Mouse (Mus musculus): ENCODE results near the gene Rgs1. TPM values are rescaled to one million over a fixed set of nuclear protein-coding genes. Genes with fewer than 3 reads are reported as not detected.

Gene Rgs1
- total and polyA plus RNA-seq, 2 experiments from 2014 or later = not detected

DNA sequence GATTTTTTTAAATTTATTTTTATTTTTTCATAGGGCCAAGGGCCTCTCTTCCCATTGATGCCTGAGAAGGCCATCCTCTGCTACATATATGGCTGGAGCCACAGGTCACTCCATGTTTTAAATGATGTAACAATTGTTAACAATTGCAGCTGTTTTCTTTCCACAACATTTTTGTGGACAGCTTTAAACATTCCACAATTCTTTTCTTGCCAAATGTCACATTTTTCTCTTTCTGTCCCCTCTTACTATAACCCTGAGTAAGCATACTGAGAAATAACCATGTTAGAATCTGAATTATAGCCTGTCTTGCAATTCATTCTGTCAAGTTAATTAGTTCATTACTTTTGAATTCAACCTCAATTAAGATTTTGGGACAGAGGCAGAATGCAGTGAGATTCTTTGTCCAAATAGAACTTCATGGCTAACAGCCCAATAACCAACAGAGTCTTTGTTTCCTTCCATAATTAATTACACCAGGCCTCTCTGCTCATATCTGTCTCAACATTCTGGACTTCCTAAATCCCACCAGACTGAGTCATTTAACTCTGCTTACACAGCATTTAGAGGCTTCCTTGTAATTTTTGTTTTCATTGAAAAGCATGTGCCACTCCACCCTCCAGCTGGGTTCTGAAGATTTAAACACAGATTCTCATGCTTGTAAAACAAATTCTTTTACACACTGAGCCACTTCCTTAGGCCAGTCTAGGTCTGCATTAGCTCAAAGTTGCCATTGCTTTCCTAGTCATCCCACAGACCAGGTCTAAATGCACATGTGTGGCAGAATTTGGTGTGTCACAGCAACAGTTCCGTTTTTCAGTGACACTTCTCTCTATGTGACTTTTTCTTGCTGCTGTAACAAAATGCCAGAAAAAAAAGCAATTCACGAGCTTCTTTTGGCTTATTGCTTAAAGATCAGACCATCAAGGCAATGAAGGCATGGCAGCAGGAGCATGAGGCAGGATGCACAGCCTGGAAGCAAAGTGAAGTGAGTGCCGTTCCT lies 18.7 kb upstream of the Rgs1 start:
- Histone ChIP-seq H3K36me3 (ENCODE audit: insufficient read depth, low read length) (no peaks in the 10 kb centered on the region), H3K4me3 (ENCODE audit: low read depth, low read length) (no peak overlapping the region), H3K4me2 (ENCODE audit: low read depth, low read length, poor library complexity, severe bottlenecking) (no peak overlapping the region), H3K4me1 (ENCODE audit: insufficient read depth, low read length) (no peaks in the 10 kb centered on the region), H3K9ac (replicated peaks; ENCODE audit: low read length, poor library complexity, severe bottlenecking) (no peak overlapping the region), H3K9me3 (ENCODE audit: low read length) (no peaks in the 10 kb centered on the region), H3K27me3 (ENCODE audit: insufficient read depth, low read length) (no peaks in the 10 kb centered on the region), H3K27ac (ENCODE audit: low read depth, low read length) (no peak overlapping the region)
- WGBS = 72% methylated on average over 3 of the region's 3 CpGs
- peak; percentile 30 for DNase-seq (ENCODE audit: low spot score)
- ATAC-seq (ENCODE audit: low FRiP score) = no peak
- TF ChIP-seq CTCF (IDR thresholded peaks at IDR 0.05) = no peak

DNA sequence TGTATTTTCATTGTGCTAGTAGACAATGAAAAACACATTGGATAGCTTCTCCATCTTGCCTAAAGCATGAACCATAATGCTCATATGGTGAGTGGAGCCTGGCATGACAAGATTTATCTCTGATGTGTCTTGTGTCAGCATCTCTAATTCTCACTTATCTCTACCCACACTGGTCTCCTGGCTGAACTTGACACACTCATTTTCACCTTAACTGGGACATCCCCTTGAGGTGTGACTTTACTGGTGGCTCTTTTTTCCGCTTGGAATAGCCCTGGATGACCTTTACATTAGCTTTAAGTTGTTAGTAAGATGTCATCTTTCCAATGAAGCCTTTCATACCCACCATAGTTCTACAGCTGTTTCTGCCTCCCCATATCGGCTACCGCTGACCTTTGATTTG lies 15.0 kb upstream of the Rgs1 start:
- Histone ChIP-seq H3K4me1 (ENCODE audit: insufficient read depth, low read length) (no peaks in the 10 kb centered on the region), H3K4me2 (ENCODE audit: low read depth, low read length, poor library complexity, severe bottlenecking) (no peak overlapping the region), H3K9me3 (ENCODE audit: low read length) (no peaks in the 10 kb centered on the region), H3K4me3 (ENCODE audit: low read depth, low read length) (no peak overlapping the region), H3K27ac (ENCODE audit: low read depth, low read length) (no peak overlapping the region), H3K27me3 (ENCODE audit: insufficient read depth, low read length) (no peaks in the 10 kb centered on the region), H3K9ac (replicated peaks; ENCODE audit: low read length, poor library complexity, severe bottlenecking) (no peak overlapping the region), H3K36me3 (ENCODE audit: insufficient read depth, low read length) (no peaks in the 10 kb centered on the region)
- DNase-seq (ENCODE audit: low spot score) (no peak), ATAC-seq (ENCODE audit: low FRiP score) (no peak)
- TF ChIP-seq CTCF (IDR thresholded peaks at IDR 0.05) = no peak
- 87% methylated on average over 3 of the region's 3 CpGs for WGBS

DNA sequence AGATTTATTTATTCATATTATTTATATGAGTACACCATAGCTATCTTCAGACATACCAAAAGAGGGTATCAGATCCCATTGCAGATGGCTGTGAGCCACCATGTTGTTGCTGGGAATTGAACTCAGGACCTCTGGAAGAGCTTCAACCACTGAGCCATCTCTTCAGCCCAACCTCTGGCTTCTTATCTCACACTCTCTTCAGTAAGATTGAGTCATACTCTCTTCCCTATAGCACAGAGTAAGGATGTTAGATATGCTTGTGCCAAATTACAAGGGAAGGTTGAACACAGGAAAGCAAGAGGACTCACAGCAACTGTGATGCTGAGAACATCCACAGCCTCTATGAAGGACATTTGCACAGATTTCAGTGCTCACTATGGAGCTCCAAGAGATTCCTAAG lies 13.0 kb upstream of the Rgs1 start:
- no peaks in the 10 kb centered on the region for H3K36me3 ChIP-seq (ENCODE audit: insufficient read depth, low read length)
- H3K27ac ChIP-seq (ENCODE audit: low read depth, low read length) = no peak overlapping the region
- DNase-seq (ENCODE audit: low spot score) (no peak), ATAC-seq (ENCODE audit: low FRiP score) (no peak)
- H3K4me1 ChIP-seq (ENCODE audit: insufficient read depth, low read length) = no peaks in the 10 kb centered on the region
- H3K9me3 ChIP-seq (ENCODE audit: low read length) = no peaks in the 10 kb centered on the region
- no peak overlapping the region for H3K4me3 ChIP-seq (ENCODE audit: low read depth, low read length)
- no peak overlapping the region for H3K4me2 ChIP-seq (ENCODE audit: low read depth, low read length, poor library complexity, severe bottlenecking)
- no peak for TF ChIP-seq CTCF (IDR thresholded peaks at IDR 0.05)
- H3K9ac ChIP-seq (replicated peaks; ENCODE audit: low read length, poor library complexity, severe bottlenecking) = no peak overlapping the region
- no peaks in the 10 kb centered on the region for H3K27me3 ChIP-seq (ENCODE audit: insufficient read depth, low read length)

DNA sequence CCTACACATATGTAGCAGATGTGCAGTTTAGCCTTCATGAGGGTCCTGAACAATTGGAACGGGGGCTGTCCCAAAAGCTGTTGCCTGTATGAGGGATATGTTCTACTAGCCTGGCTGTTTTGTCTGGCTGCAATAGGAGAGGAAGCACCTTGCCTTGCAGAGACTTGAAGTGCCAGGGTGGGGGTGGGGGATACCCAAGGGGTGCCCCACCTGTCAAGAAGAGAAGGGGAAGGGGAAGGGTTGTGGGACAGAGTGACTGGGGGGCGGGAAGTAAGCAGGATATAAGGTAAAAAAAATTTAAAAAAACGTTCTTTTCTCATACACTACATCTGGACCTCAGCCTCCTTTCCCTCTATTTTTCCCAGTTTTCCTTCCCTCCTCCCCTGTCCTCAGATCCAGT lies 9.7 kb upstream of the Rgs1 start:
- no peak for DNase-seq (ENCODE audit: low spot score)
- no peak overlapping the region for H3K9ac ChIP-seq (replicated peaks; ENCODE audit: low read length, poor library complexity, severe bottlenecking)
- no peaks in the 10 kb centered on the region for H3K36me3 ChIP-seq (ENCODE audit: insufficient read depth, low read length)
- H3K27me3 ChIP-seq (ENCODE audit: insufficient read depth, low read length) = no peaks in the 10 kb centered on the region
- no peak overlapping the region for H3K4me2 ChIP-seq (ENCODE audit: low read depth, low read length, poor library complexity, severe bottlenecking)
- 76% methylated on average over 3 of the region's 3 CpGs for WGBS
- no peak overlapping the region for H3K27ac ChIP-seq (ENCODE audit: low read depth, low read length)
- H3K9me3 ChIP-seq (ENCODE audit: low read length) = no peaks in the 10 kb centered on the region
- no peak for ATAC-seq (ENCODE audit: low FRiP score)
- TF ChIP-seq CTCF (IDR thresholded peaks at IDR 0.05) = no peak
- no peaks in the 10 kb centered on the region for H3K4me1 ChIP-seq (ENCODE audit: insufficient read depth, low read length)
- H3K4me3 ChIP-seq (ENCODE audit: low read depth, low read length) = no peak overlapping the region

DNA sequence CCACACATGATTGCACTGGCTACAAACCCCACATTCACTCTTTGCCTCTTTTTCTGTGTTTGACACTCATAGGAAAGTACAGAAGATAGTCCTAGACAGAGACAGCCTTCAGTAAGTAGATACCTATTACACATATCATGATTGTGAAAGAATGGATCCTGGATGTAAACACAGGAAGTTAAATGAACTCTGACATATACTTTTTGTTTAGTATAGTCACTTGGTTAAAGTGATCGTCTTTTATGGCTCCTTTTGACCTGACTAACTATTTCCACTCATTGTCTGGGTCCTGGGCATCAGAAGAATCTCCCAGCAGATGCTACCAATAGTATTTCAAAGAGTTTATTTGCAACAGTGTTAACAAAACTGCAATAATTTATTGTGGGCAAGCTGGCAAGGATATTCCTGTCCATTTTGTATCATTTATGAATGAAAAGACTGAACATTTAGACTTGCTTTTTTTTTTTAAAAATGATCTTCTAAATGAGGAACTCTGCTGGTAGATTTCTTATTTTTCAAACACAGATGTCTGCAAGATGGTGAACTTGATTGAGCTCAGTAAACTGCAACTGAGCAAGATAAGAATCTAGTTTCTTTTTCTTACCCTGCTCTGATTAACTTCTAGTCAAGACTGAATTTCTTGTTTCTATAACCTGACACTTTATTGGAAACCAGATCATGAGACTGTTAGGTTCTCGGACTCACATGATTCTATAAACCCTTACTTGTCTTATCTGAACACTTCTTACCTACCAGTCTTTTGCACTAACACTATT lies 7.7 kb upstream of the Rgs1 start:
- no peaks in the 10 kb centered on the region for H3K9me3 ChIP-seq (ENCODE audit: low read length)
- H3K4me2 ChIP-seq (ENCODE audit: low read depth, low read length, poor library complexity, severe bottlenecking) = no peak overlapping the region
- DNase-seq (ENCODE audit: low spot score) (no peak), ATAC-seq (ENCODE audit: low FRiP score) (no peak)
- no peak overlapping the region for H3K9ac ChIP-seq (replicated peaks; ENCODE audit: low read length, poor library complexity, severe bottlenecking)
- no peaks in the 10 kb centered on the region for H3K4me1 ChIP-seq (ENCODE audit: insufficient read depth, low read length)
- no peak for TF ChIP-seq CTCF (IDR thresholded peaks at IDR 0.05)
- H3K27me3 ChIP-seq (ENCODE audit: insufficient read depth, low read length) = no peaks in the 10 kb centered on the region
- 66% methylated on average over 2 of the region's 2 CpGs for WGBS
- H3K4me3 ChIP-seq (ENCODE audit: low read depth, low read length) = no peak overlapping the region
- no peak overlapping the region for H3K27ac ChIP-seq (ENCODE audit: low read depth, low read length)
- H3K36me3 ChIP-seq (ENCODE audit: insufficient read depth, low read length) = no peaks in the 10 kb centered on the region

DNA sequence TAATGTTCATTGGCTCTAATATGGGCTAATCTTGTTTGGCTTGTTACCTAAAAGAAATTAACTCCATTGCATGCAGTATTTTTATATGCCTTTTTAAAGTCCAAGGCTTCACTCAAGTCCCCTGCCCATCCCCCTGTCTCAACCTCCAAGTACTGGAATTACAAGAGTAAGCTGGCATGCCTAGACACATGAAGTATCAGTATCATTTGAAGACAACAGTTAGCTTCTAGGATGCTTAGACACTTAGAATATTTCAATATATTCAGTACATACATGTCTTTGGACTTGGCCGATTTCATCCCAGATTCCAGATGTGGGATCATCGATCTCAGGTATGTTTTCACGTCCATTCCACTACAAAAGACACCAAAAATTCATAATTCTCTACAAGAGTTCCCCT lies 836 bp downstream of the Rgs1 start:
- WGBS = 93% methylated on average over 3 of the region's 3 CpGs
- DNase-seq (ENCODE audit: low spot score) (no peak), ATAC-seq (ENCODE audit: low FRiP score) (no peak)
- Histone ChIP-seq H3K36me3 (ENCODE audit: insufficient read depth, low read length) (no peaks in the 10 kb centered on the region), H3K9me3 (ENCODE audit: low read length) (no peaks in the 10 kb centered on the region), H3K9ac (replicated peaks; ENCODE audit: low read length, poor library complexity, severe bottlenecking) (no peak overlapping the region), H3K4me2 (ENCODE audit: low read depth, low read length, poor library complexity, severe bottlenecking) (no peak overlapping the region), H3K4me3 (ENCODE audit: low read depth, low read length) (no peak overlapping the region), H3K27me3 (ENCODE audit: insufficient read depth, low read length) (no peaks in the 10 kb centered on the region), H3K4me1 (ENCODE audit: insufficient read depth, low read length) (no peaks in the 10 kb centered on the region), H3K27ac (ENCODE audit: low read depth, low read length) (no peak overlapping the region)
- no peak for TF ChIP-seq CTCF (IDR thresholded peaks at IDR 0.05)

Measured in midbrain, postnatal 0 days (tissue).